Mouse (Mus musculus) c-Kit-positive CD71-negative TER-119-negative erythroid progenitor cells, embryonic 14.5 days (primary cell): ENCODE measurements at regions not wholly inside any gene's neighbourhood (a gene's known extent, or its start where the extent isn't known, plus 50 kb on each side); places are given as distances from the start of the nearest gene placed in this dataset.

Experiments
- DNase-seq: peaks from one replicate; pipeline ENCODE4 v3.0.0-alpha.2; 2013; ENCODE audit warnings: low read depth

GRCm38 (mm10) chr5:111595438-111595837 lies 138.3 kb upstream of the Gm26897 start:
- no peak for DNase-seq

GRCm38 (mm10) chr5:111597733-111598132 lies 136.0 kb upstream of the Gm26897 start:
- DNase-seq, result no peak

- DNase-seq, result no peak
Observed at GRCm38 (mm10) chr5:111601711-111602521, 131.8 kb upstream of the Gm26897 start.

- no peak for DNase-seq
Observed at GRCm38 (mm10) chr5:111613687-111614086, 120.0 kb upstream of the Gm26897 start.

- DNase-seq, result no peak
Observed at GRCm38 (mm10) chr5:111619974-111620373, 113.8 kb upstream of the Gm26897 start.

GRCm38 (mm10) chr5:111620626-111621025 lies 113.1 kb upstream of the Gm26897 start:
- DNase-seq, result no peak

- no peak for DNase-seq
Observed at GRCm38 (mm10) chr5:111622481-111622880, 111.2 kb upstream of the Gm26897 start.

GRCm38 (mm10) chr5:111626273-111626798 lies 107.4 kb upstream of the Gm26897 start:
- no peak for DNase-seq

- no peak for DNase-seq
Observed at GRCm38 (mm10) chr5:111630313-111630844, 103.3 kb upstream of the Gm26897 start.

- no peak for DNase-seq
Observed at GRCm38 (mm10) chr5:111631572-111632161, 102.1 kb upstream of the Gm26897 start.

GRCm38 (mm10) chr5:111635092-111635491 lies 98.6 kb upstream of the Gm26897 start:
- no peak for DNase-seq

- DNase-seq, result no peak
Observed at GRCm38 (mm10) chr5:111636969-111637368, 96.8 kb upstream of the Gm26897 start.

- no peak for DNase-seq
Observed at GRCm38 (mm10) chr5:111638306-111638705, 95.4 kb upstream of the Gm26897 start.

- no peak for DNase-seq
Observed at GRCm38 (mm10) chr5:111639476-111640287, 94.0 kb upstream of the Gm26897 start.

- DNase-seq, result no peak
Observed at GRCm38 (mm10) chr5:111640976-111641375, 92.7 kb upstream of the Gm26897 start.

- no peak for DNase-seq
Observed at GRCm38 (mm10) chr5:111641685-111642084, 92.0 kb upstream of the Gm26897 start.

GRCm38 (mm10) chr5:111644142-111644541 lies 89.6 kb upstream of the Gm26897 start:
- DNase-seq, result no peak

GRCm38 (mm10) chr5:111644788-111645187 lies 88.9 kb upstream of the Gm26897 start:
- no peak for DNase-seq

GRCm38 (mm10) chr5:111647686-111648200 lies 86.0 kb upstream of the Gm26897 start:
- DNase-seq, result no peak

GRCm38 (mm10) chr5:111648481-111648880 lies 85.2 kb upstream of the Gm26897 start:
- DNase-seq, result no peak

GRCm38 (mm10) chr5:111649012-111649411 lies 84.7 kb upstream of the Gm26897 start:
- no peak for DNase-seq

- DNase-seq, result no peak
Observed at GRCm38 (mm10) chr5:111652472-111652871, 81.3 kb upstream of the Gm26897 start.
